Comparison of ENCODE assay signal across 9 mouse cellular contexts in the genomic region with DNA sequence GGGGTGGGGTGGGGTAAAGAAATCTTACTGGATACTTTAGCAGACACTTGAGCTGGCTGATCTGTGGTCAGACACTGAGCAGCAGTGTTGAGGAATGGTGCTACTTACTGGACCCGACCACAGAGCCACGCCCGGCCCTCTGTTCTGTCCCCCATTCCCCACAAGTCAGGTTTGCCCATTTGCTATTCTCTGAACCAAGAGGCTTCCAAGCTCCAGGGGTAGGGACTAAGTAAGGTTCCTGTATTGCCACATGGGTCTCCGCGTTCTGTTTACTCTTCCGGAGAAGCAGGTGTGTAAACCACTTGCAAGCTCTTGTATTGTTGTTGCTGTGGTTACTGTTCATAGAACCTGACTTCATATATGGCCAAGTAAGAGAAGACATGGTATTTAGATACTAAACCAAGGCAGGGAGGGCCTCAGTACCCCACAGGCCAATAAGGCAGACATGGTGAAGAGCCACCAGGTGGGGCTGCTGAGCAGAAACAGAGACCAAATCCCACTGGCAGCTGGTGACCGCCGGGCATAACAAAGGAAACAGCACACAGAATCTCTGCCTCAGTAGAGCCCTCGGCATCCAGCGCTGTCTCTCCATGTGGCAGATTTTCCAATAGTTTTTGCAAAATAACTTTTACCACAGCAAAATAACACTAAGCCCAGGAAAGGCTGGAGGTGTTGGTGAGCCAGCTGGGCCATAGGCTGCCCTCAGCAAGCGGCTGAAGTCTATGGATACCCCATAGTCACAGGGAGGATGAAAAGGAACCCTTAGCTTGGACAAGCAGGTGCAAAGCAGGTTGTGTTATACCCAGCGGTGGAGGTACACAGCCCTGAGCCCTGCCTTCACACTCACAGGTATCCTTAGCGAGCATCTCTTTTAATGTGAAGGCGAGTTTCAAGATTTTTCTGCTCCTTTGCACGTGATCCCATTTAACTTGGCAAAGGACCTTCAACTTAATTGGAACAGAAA. TPM values are rescaled to one million over a fixed set of nuclear protein-coding genes. Genes with fewer than 3 reads are reported as not detected.
DNase-seq lines count a peak whose midpoint lies in the region; ATAC-seq lines count a peak whose summit lies in the region.
"Had no signal": no experiment of that assay in that cellular context is flagged by ENCODE, and none has a peak within 500 bp of the region (broad histone marks: within the 10 kb centered on the region; RNA-seq: fewer than 3 reads in every experiment).

No protein-coding gene starts in this region.

- H3K4me3 ChIP-seq in intestine, embryonic 14.5 days (ENCODE audit: low read depth, low read length), result no peak overlapping the region
- H3K4me3 ChIP-seq in intestine, embryonic 16.5 days (ENCODE audit: low read length), result no peak overlapping the region
- H3K4me3 ChIP-seq in limb, embryonic 10.5 days, result 0 out of 2 replicates have a peak overlapping the region, but pooled peaks have one; percentile 9
- no peak overlapping the region for H3K4me3 ChIP-seq in midbrain, embryonic 16.5 days (ENCODE audit: low read depth, low read length)
- H3K4me3 ChIP-seq: erythroblast, embryonic 14.5 days had no signal

- intact Hi-C loops in heart, postnatal 14 days (cut with DNase I), result loop anchor here (5.0 kb wide), 1 partner anchor 87 kb away; a partner anchor contains a TSS

- H3K36me3 ChIP-seq in intestine, embryonic 14.5 days (ENCODE audit: control insufficient read depth, insufficient read depth, low read length), result no peaks in the 10 kb centered on the region
- no peaks in the 10 kb centered on the region for H3K36me3 ChIP-seq in intestine, embryonic 16.5 days (ENCODE audit: control insufficient read depth, insufficient read depth, low read length)
- H3K36me3 ChIP-seq in limb, embryonic 10.5 days, result no peaks in the 10 kb centered on the region
- no peaks in the 10 kb centered on the region for H3K36me3 ChIP-seq in midbrain, embryonic 16.5 days (ENCODE audit: control insufficient read depth, insufficient read depth, low read length)

- H3K27me3 ChIP-seq in intestine, embryonic 14.5 days (replicated peaks; ENCODE audit: control insufficient read depth, insufficient read depth, low read length), result no peaks in the 10 kb centered on the region
- no peaks in the 10 kb centered on the region for H3K27me3 ChIP-seq in intestine, embryonic 16.5 days (replicated peaks; ENCODE audit: control insufficient read depth, insufficient read depth, low read length)
- peaks cover 5% of the 10 kb centered on the region; the same call in 1 of the 2 replicates for H3K27me3 ChIP-seq in limb, embryonic 10.5 days (ENCODE audit: low read depth, poor library complexity, severe bottlenecking)
- no peaks in the 10 kb centered on the region for H3K27me3 ChIP-seq in midbrain, embryonic 16.5 days (ENCODE audit: control insufficient read depth, insufficient read depth, low read depth, low read length)

- peak; percentile 41; the same call in 1 of the 2 replicates for ATAC-seq in intestine, embryonic 14.5 days (replicated peaks; ENCODE audit: low FRiP score, low TSS enrichment, low read depth)
- ATAC-seq in intestine, embryonic 16.5 days, result no peak; the same call in 1 of the 2 replicates
- peak; percentile 78 for ATAC-seq in midbrain, embryonic 16.5 days

- no peaks in the 10 kb centered on the region for H3K4me1 ChIP-seq in intestine, embryonic 14.5 days (replicated peaks; ENCODE audit: control insufficient read depth, insufficient read depth, low read length)
- H3K4me1 ChIP-seq in intestine, embryonic 16.5 days (ENCODE audit: control insufficient read depth, insufficient read depth, low read length), result 0 out of 2 replicates have a peak, but pooled peaks cover 5% of the 10 kb centered on the region
- H3K4me1 ChIP-seq in limb, embryonic 10.5 days, result peaks cover 26% of the 10 kb centered on the region
- peaks cover 18% of the 10 kb centered on the region for H3K4me1 ChIP-seq in midbrain, embryonic 16.5 days (ENCODE audit: control insufficient read depth, insufficient read depth, low read length)

- no peak overlapping the region for H3K4me2 ChIP-seq in intestine, embryonic 14.5 days (ENCODE audit: low read length)
- no peak overlapping the region for H3K4me2 ChIP-seq in intestine, embryonic 16.5 days (ENCODE audit: low read depth, low read length)
- H3K4me2 ChIP-seq in midbrain, embryonic 16.5 days (ENCODE audit: low read length), result peak overlapping the region; percentile 33; the same call in 1 of the 2 replicates

- no peak overlapping the region for H3K9ac ChIP-seq in intestine, embryonic 14.5 days (ENCODE audit: low read length)
- no peak overlapping the region for H3K9ac ChIP-seq in intestine, embryonic 16.5 days (ENCODE audit: low read depth, low read length)
- peak overlapping the region; percentile 18; the same call in 1 of the 2 replicates for H3K9ac ChIP-seq in midbrain, embryonic 16.5 days (ENCODE audit: low read depth, low read length)

- peak; percentile 84 for DNase-seq in intestine, embryonic 14.5 days (ENCODE audit: low spot score)
- peak; percentile 77 for DNase-seq in MN1 (ENCODE audit: low spot score)
- peak; percentile 84 to 86 for DNase-seq in cerebellum, postnatal 10 days
- peak; percentile 55 to 60 for DNase-seq in heart, postnatal 14 days
- DNase-seq in limb, embryonic 10.5 days (ENCODE audit: low spot score), result peak; percentile 85
- peak; percentile 69 for DNase-seq in thymus, postnatal 14 days

- no peak overlapping the region for H3K27ac ChIP-seq in intestine, embryonic 14.5 days (ENCODE audit: low read depth)
- H3K27ac ChIP-seq in intestine, embryonic 16.5 days (ENCODE audit: low read length), result no peak overlapping the region
- H3K27ac ChIP-seq in limb, embryonic 10.5 days, result peak overlapping the region; percentile 76; the same call in 1 of the 2 replicates
- H3K27ac ChIP-seq in midbrain, embryonic 16.5 days (ENCODE audit: low read length), result peak overlapping the region; percentile 59

- H3K9me3 ChIP-seq in intestine, embryonic 14.5 days (ENCODE audit: control insufficient read depth, low read length), result no peaks in the 10 kb centered on the region
- H3K9me3 ChIP-seq in intestine, embryonic 16.5 days (ENCODE audit: control insufficient read depth, low read length), result no peaks in the 10 kb centered on the region
- H3K9me3 ChIP-seq in limb, embryonic 10.5 days (replicated peaks), result no peaks in the 10 kb centered on the region
- H3K9me3 ChIP-seq in midbrain, embryonic 16.5 days (replicated peaks; ENCODE audit: control insufficient read depth, low read length, poor library complexity, severe bottlenecking), result no peaks in the 10 kb centered on the region

- 61% methylated on average over 15 of the region's 15 CpGs for WGBS in intestine, embryonic 14.5 days
- 56% methylated on average over 15 of the region's 15 CpGs for WGBS in intestine, embryonic 16.5 days
- 58% methylated on average over 15 of the region's 15 CpGs for WGBS in limb, embryonic 10.5 days
- 53% methylated on average over 15 of the region's 15 CpGs for WGBS in midbrain, embryonic 16.5 days

RNA-seq across cellular contexts. Expression of a gene that starts 40.6 kb away (rescaled TPM):
- polyA plus RNA-seq in intestine, embryonic 14.5 days (2014; fragmentation: Nextera tagmentation; extraction: Ambion mirVana), result 21.9 and 24.1 TPM in 2 replicates
- polyA plus RNA-seq in intestine, embryonic 16.5 days (2015; fragmentation: Nextera tagmentation; extraction: Ambion mirVana), result 32.8 and 38.7 TPM in 2 replicates
- total RNA-seq in heart, postnatal 14 days (2021), result 1 to 10 TPM; 1.7 to 2.1 TPM
- polyA plus RNA-seq in limb, embryonic 10.5 days (2016; fragmentation: Nextera tagmentation; extraction: Ambion mirVana), result 8.4 and 9.3 TPM in 2 replicates
- 95.8 and 97.1 TPM in 2 replicates for polyA plus RNA-seq in midbrain, embryonic 16.5 days (2015; fragmentation: Nextera tagmentation; extraction: Ambion mirVana)

Comparison
In these comparisons a context has a peak if more than half of its experiments do, and no peak if none do; other contexts are left out.
1. H3K27ac ChIP-seq: peak in limb, embryonic 10.5 days (single experiment) and midbrain, embryonic 16.5 days (single experiment); none in intestine, embryonic 14.5 days (single experiment) and intestine, embryonic 16.5 days (single experiment).
2. Peak in every context shown above with its lines, with median percentiles within 50 percentile points of each other: DNase-seq.